Mouse (Mus musculus): ENCODE measurements around the gene Lingo1.

Gene Lingo1

GRCm38 (mm10) chr9:56678929-56679681, 117.2 kb downstream of the Lingo1 start:
- DNase-seq (ENCODE audit: low spot score in 2 of 2): no peak

GRCm38 (mm10) chr9:56675696-56676095, 120.6 kb downstream of the Lingo1 start:
- DNase-seq (ENCODE audit: low spot score in 2 of 2): no peak

- no peak for DNase-seq (ENCODE audit: low spot score in 2 of 2)
Measured at GRCm38 (mm10) chr9:56669605-56670221, 126.6 kb downstream of the Lingo1 start.

- DNase-seq (ENCODE audit: low spot score in 2 of 2): no peak
Measured at GRCm38 (mm10) chr9:56664136-56664535, 132.1 kb downstream of the Lingo1 start.

GRCm38 (mm10) chr9:56662946-56663345, 133.3 kb downstream of the Lingo1 start:
- DNase-seq (ENCODE audit: low spot score in 2 of 2): no peak

- no peak for DNase-seq (ENCODE audit: low spot score in 2 of 2)
Measured at GRCm38 (mm10) chr9:56662405-56662804, 133.9 kb downstream of the Lingo1 start.

GRCm38 (mm10) chr9:56661217-56661840, 134.9 kb downstream of the Lingo1 start:
- DNase-seq (ENCODE audit: low spot score in 2 of 2): no peak

- DNase-seq (ENCODE audit: low spot score in 2 of 2): no peak
Measured at GRCm38 (mm10) chr9:56658580-56658979, 137.7 kb downstream of the Lingo1 start.

GRCm38 (mm10) chr9:56657996-56658398, 138.3 kb downstream of the Lingo1 start:
- DNase-seq (ENCODE audit: low spot score in 2 of 2): no peak

- DNase-seq (ENCODE audit: low spot score in 2 of 2): no peak
Measured at GRCm38 (mm10) chr9:56656766-56657542, 139.3 kb downstream of the Lingo1 start.

GRCm38 (mm10) chr9:56655167-56655566, 141.1 kb downstream of the Lingo1 start:
- no peak for DNase-seq (ENCODE audit: low spot score in 2 of 2)

- no peak for DNase-seq (ENCODE audit: low spot score in 2 of 2)
Measured at GRCm38 (mm10) chr9:56652551-56652950, 143.7 kb downstream of the Lingo1 start.

GRCm38 (mm10) chr9:56651586-56651985, 144.7 kb downstream of the Lingo1 start:
- DNase-seq (ENCODE audit: low spot score in 2 of 2): no peak

- no peak for DNase-seq (ENCODE audit: low spot score in 2 of 2)
Measured at GRCm38 (mm10) chr9:56646227-56647025, 149.8 kb downstream of the Lingo1 start.

GRCm38 (mm10) chr9:56643474-56643873, 152.8 kb downstream of the Lingo1 start:
- no peak for DNase-seq (ENCODE audit: low spot score in 2 of 2)

GRCm38 (mm10) chr9:56638226-56638905, 157.9 kb downstream of the Lingo1 start:
- DNase-seq (ENCODE audit: low spot score in 2 of 2): no peak

- DNase-seq (ENCODE audit: low spot score in 2 of 2): no peak
Measured at GRCm38 (mm10) chr9:56637403-56637857, 158.8 kb downstream of the Lingo1 start.

- DNase-seq (ENCODE audit: low spot score in 2 of 2): no peak
Measured at GRCm38 (mm10) chr9:56636766-56637402, 159.4 kb downstream of the Lingo1 start.

GRCm38 (mm10) chr9:56636214-56636613, 160.1 kb downstream of the Lingo1 start:
- DNase-seq (ENCODE audit: low spot score in 2 of 2): peak; percentile 70 to 86

- no peak for DNase-seq (ENCODE audit: low spot score in 2 of 2)
Measured at GRCm38 (mm10) chr9:56635498-56636121, 160.7 kb downstream of the Lingo1 start.

Data from spleen, postnatal 4 days (tissue).